Mouse (Mus musculus): ENCODE data around the gene Usb1. TPM values are rescaled to one million over a fixed set of nuclear protein-coding genes. Genes with fewer than 3 reads are reported as not detected.

Gene Usb1
- polyA plus RNA-seq, 1 experiment from 2014 or later: 35.7 TPM

DNA sequence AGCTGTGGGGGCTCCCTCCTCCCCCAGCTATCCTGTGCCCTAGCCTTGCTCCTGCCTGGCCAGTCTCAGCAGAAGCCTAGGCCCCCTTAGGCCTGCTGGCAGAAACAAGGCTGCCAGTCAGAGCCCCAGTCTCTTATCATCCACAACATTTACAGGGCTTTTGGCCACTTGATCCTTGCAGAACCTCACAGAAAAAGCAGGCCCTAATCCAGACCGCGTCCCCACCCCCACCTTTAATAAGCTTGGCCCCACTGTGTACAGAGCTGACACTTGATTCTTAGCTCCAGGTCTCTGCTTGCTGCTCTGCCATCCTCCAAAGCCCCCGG, 28.9 kb downstream of the Usb1 start:
- peaks cover 27% of the 10 kb centered on the region for H3K4me1 ChIP-seq (ENCODE audit: control insufficient read depth, insufficient read depth, low read depth, low read length)
- no peak overlapping the region for H3K4me2 ChIP-seq (ENCODE audit: low read length)
- no peak for ATAC-seq
- no peaks in the 10 kb centered on the region for H3K27me3 ChIP-seq (replicated peaks; ENCODE audit: control insufficient read depth, insufficient read depth, low read length)
- H3K4me3 ChIP-seq (ENCODE audit: low read length): no peak overlapping the region
- WGBS: 90% methylated on average over 3 of the region's 3 CpGs
- no peak overlapping the region for H3K9ac ChIP-seq (ENCODE audit: low read depth, low read length)
- H3K36me3 ChIP-seq (ENCODE audit: control insufficient read depth, insufficient read depth, low read length): no peaks in the 10 kb centered on the region
- no peaks in the 10 kb centered on the region for H3K9me3 ChIP-seq (ENCODE audit: control insufficient read depth, low read length)
- H3K27ac ChIP-seq (ENCODE audit: low read depth, low read length): no peak overlapping the region

DNA sequence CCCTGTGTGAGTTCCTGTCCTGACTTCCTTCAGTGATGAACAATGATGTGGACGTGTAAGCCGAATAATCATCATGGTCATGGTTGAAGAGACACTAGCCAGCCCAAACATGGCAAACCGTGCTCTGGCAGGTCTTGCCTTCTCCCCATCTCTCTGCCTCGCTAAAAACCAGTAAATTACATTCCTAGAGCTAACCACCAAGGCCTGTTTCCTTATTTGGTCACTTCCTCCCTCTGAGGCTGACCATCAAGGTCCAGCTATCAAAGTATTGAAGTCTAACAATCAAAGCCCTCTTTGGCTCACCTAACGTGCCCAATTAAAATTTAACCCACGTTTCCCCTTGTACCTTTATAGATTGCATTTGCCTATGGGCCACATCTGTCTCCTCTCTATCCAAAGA, 30.2 kb downstream of the Usb1 start:
- no peaks in the 10 kb centered on the region for H3K36me3 ChIP-seq (ENCODE audit: control insufficient read depth, insufficient read depth, low read length)
- H3K9me3 ChIP-seq (ENCODE audit: control insufficient read depth, low read length): no peaks in the 10 kb centered on the region
- no peak for ATAC-seq
- no peak overlapping the region for H3K4me2 ChIP-seq (ENCODE audit: low read length)
- WGBS: 70% methylated on average over 6 of the region's 6 CpGs
- H3K9ac ChIP-seq (ENCODE audit: low read depth, low read length): no peak overlapping the region
- H3K4me1 ChIP-seq (ENCODE audit: control insufficient read depth, insufficient read depth, low read depth, low read length): peaks cover 22% of the 10 kb centered on the region
- H3K27me3 ChIP-seq (replicated peaks; ENCODE audit: control insufficient read depth, insufficient read depth, low read length): no peaks in the 10 kb centered on the region
- H3K27ac ChIP-seq (ENCODE audit: low read depth, low read length): no peak overlapping the region
- H3K4me3 ChIP-seq (ENCODE audit: low read length): no peak overlapping the region

DNA sequence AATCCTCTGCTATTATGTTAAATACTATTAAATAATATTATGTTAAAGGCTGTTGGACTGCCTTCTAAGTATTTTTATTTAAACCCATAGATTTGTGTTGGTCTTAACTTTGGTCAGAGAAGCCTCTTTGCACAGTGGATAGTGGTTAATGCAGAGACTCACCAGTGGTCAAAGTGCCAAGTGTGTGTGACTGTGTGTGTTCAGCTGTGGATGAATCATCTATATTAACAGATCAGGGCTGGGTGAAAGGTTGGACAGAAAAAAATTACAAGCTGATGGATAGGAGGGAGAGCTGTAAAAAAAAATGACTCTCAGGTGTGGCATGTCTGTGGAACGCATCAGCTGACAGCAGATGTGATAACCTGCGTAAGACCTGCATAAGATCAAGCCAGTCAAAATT, 31.8 kb downstream of the Usb1 start:
- Histone ChIP-seq H3K9ac (ENCODE audit: low read depth, low read length) (no peak overlapping the region), H3K36me3 (ENCODE audit: control insufficient read depth, insufficient read depth, low read length) (peaks cover 7% of the 10 kb centered on the region; the same call in 1 of the 2 replicates), H3K4me1 (ENCODE audit: control insufficient read depth, insufficient read depth, low read depth, low read length) (peaks cover 18% of the 10 kb centered on the region), H3K27me3 (replicated peaks; ENCODE audit: control insufficient read depth, insufficient read depth, low read length) (no peaks in the 10 kb centered on the region), H3K4me2 (ENCODE audit: low read length) (no peak overlapping the region), H3K27ac (ENCODE audit: low read depth, low read length) (no peak overlapping the region), H3K4me3 (ENCODE audit: low read length) (no peak overlapping the region), H3K9me3 (ENCODE audit: control insufficient read depth, low read length) (no peaks in the 10 kb centered on the region)
- no peak for ATAC-seq
- 98% methylated on average over 2 of the region's 2 CpGs for WGBS

DNA sequence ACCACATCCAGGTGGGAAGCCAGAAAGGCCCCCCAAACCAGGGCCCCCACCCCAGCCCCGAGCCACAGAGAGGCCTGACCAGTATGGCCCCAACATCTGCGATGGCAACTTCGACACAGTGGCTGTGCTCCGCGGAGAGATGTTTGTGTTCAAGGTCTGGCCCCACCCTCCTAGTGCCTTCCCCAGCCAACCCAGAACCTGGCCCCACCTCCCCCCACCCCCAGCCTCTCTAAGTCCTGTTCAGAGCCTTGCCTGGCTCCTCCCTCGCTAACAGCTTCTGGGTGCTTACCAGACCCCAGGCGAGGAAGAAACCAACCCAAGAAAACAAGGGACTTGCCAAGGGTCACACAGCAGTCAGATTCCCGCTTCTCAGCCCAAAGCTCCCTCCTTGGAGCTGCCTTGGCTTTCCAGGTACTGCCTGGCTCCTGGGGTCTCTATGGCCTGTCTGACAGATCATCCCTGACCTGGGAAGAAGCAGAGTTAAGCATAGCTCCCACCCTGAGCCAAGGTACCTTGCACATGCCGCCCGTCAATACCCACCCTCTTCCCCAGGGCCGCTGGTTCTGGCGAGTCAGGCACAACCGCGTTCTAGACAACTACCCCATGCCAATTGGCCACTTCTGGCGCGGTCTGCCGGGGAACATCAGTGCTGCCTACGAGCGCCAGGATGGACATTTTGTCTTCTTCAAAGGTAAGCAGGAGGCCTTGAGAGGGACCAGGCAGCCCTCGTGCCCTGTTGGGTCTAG, 37.7 kb downstream of the Usb1 start:
- no peak overlapping the region for H3K9ac ChIP-seq (ENCODE audit: low read depth, low read length)
- no peaks in the 10 kb centered on the region for H3K27me3 ChIP-seq (replicated peaks; ENCODE audit: control insufficient read depth, insufficient read depth, low read length)
- H3K4me3 ChIP-seq (ENCODE audit: low read length): no peak overlapping the region
- no peak overlapping the region for H3K27ac ChIP-seq (ENCODE audit: low read depth, low read length)
- 60% methylated on average over 20 of the region's 20 CpGs for WGBS
- no peak overlapping the region for H3K4me2 ChIP-seq (ENCODE audit: low read length)
- no peaks in the 10 kb centered on the region for H3K4me1 ChIP-seq (ENCODE audit: control insufficient read depth, insufficient read depth, low read depth, low read length)
- ATAC-seq: no peak
- H3K36me3 ChIP-seq (ENCODE audit: control insufficient read depth, insufficient read depth, low read length): peaks cover 19% of the 10 kb centered on the region
- no peaks in the 10 kb centered on the region for H3K9me3 ChIP-seq (ENCODE audit: control insufficient read depth, low read length)

DNA sequence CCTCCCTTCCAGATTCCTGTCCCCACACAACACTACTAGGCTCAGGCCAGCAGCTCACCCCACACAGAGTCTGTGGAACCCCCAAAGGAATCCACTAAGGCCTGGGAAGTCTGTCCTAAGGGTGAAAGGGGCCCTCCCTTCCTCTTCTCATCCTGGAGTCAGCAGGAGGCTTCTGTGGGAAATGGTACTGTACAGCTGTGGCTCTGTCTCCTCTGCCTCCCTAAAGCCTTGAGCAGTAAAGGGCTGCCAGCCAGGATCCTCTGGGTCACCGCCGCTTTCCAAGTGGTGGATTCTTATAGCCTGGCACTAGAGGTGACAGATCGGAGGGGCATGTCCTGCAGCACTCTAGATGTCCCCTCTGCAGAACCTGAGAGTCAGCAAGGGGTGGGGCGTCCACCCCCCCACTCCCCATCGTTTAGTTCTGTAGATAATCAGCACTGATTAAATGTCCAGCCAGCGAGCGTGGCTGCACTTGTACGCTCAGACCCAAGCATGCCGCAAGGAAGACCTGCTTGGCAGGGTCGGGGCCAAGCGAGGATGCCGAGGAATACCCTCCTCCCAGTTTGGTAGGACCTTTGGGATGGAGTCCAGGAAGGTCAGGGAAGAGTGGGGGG, 41.4 kb downstream of the Usb1 start:
- H3K4me2 ChIP-seq (ENCODE audit: low read length): no peak overlapping the region
- no peaks in the 10 kb centered on the region for H3K27me3 ChIP-seq (replicated peaks; ENCODE audit: control insufficient read depth, insufficient read depth, low read length)
- no peaks in the 10 kb centered on the region for H3K4me1 ChIP-seq (ENCODE audit: control insufficient read depth, insufficient read depth, low read depth, low read length)
- no peak for ATAC-seq
- H3K36me3 ChIP-seq (ENCODE audit: control insufficient read depth, insufficient read depth, low read length): peaks cover 14% of the 10 kb centered on the region
- H3K9ac ChIP-seq (ENCODE audit: low read depth, low read length): no peak overlapping the region
- no peaks in the 10 kb centered on the region for H3K9me3 ChIP-seq (ENCODE audit: control insufficient read depth, low read length)
- WGBS: 77% methylated on average over 12 of the region's 12 CpGs
- no peak overlapping the region for H3K27ac ChIP-seq (ENCODE audit: low read depth, low read length)
- H3K4me3 ChIP-seq (ENCODE audit: low read length): no peak overlapping the region

DNA sequence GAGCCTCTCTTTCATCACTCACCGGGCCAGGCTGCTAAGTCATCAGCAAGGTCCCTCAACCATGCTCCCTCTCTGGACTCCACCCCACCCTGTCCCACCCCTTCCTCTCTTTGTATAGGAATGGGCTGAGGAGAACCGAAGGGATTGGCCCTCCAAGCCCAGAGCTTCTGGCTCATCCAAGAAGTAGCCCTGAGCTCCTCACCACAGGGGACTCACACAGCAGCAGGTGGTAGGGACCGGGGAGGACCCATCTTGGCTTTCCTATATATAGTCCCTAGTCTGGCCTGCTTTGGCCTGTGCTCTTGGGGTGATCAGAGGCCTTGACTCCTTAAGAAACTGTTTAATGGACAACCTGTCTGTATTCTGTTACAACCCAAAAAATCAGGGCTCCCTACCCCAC, 42.3 kb downstream of the Usb1 start:
- no peak overlapping the region for H3K4me3 ChIP-seq (ENCODE audit: low read length)
- ATAC-seq: no peak
- no peaks in the 10 kb centered on the region for H3K4me1 ChIP-seq (ENCODE audit: control insufficient read depth, insufficient read depth, low read depth, low read length)
- H3K4me2 ChIP-seq (ENCODE audit: low read length): no peak overlapping the region
- WGBS: 79% methylated on average over 3 of the region's 3 CpGs
- no peaks in the 10 kb centered on the region for H3K9me3 ChIP-seq (ENCODE audit: control insufficient read depth, low read length)
- peaks cover 12% of the 10 kb centered on the region for H3K36me3 ChIP-seq (ENCODE audit: control insufficient read depth, insufficient read depth, low read length)
- H3K27me3 ChIP-seq (replicated peaks; ENCODE audit: control insufficient read depth, insufficient read depth, low read length): no peaks in the 10 kb centered on the region
- H3K9ac ChIP-seq (ENCODE audit: low read depth, low read length): no peak overlapping the region
- no peak overlapping the region for H3K27ac ChIP-seq (ENCODE audit: low read depth, low read length)

DNA sequence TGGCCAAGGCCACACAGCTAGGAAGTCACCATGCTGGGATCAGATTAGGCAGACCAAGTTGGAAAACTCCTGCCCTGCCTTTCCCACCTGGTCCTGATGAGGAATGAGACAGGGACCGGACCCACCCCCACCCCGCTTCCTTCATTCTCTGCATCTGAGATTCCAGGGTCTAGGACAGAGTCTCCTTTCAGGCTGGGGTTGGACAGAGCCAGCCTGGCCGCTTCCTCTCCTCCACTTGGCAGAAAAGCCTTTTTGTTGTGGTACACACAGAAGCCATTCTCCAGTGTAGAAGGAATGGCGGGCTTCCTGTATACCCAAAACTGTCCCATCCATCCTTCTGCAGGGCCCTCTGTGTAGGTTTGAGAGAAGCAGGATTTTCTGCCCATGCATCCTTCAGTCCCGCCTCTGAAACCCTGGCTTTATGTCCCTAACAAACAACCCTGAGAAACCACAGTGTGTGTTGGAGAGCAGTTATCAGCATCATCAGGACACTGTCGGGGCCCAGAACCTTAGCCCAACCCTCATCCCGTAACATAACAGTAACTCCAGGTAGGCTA, 43.4 kb downstream of the Usb1 start:
- WGBS: 85% methylated on average over 7 of the region's 7 CpGs
- no peak overlapping the region for H3K9ac ChIP-seq (ENCODE audit: low read depth, low read length)
- peaks cover 11% of the 10 kb centered on the region for H3K36me3 ChIP-seq (ENCODE audit: control insufficient read depth, insufficient read depth, low read length)
- ATAC-seq: peak; percentile 63; the same call in 1 of the 2 replicates
- no peaks in the 10 kb centered on the region for H3K9me3 ChIP-seq (ENCODE audit: control insufficient read depth, low read length)
- H3K4me3 ChIP-seq (ENCODE audit: low read length): no peak overlapping the region
- no peak overlapping the region for H3K27ac ChIP-seq (ENCODE audit: low read depth, low read length)
- no peaks in the 10 kb centered on the region for H3K27me3 ChIP-seq (replicated peaks; ENCODE audit: control insufficient read depth, insufficient read depth, low read length)
- no peak overlapping the region for H3K4me2 ChIP-seq (ENCODE audit: low read length)
- H3K4me1 ChIP-seq (ENCODE audit: control insufficient read depth, insufficient read depth, low read depth, low read length): no peaks in the 10 kb centered on the region

DNA sequence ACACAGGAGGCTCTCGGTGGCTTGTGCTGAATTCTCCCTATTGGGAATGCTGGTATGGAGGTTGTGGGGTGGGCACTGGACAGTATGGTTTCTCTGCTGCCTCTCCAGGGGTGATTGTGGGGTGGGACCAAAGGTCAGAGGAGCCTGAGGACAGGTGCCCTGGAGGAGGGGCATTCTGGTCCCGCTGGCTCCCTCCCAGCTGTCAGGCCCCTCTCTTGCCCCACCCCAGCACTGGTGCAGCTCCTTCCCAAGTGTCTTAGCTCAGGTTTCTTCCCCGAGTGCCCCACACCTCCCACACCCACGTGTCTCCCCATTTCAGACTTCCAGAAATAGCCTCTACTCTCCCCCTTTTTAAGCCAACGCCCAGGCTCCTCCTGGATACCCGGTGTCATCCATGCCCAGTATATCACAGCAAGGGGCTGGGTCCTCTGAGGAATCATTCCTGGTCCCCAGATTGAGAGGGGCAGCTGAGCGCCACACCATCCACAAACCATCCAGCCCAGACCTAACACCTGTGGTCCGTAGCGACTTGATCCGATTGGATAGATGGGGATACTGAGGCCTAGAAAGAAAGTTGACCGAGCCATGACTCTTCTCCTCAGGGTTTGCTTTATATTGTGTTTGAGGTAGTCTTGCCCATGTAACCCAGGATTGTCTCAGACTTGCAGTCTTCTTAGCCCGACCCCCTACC, 44.4 kb downstream of the Usb1 start:
- H3K4me1 ChIP-seq (ENCODE audit: control insufficient read depth, insufficient read depth, low read depth, low read length): no peaks in the 10 kb centered on the region
- ATAC-seq: no peak
- H3K9me3 ChIP-seq (ENCODE audit: control insufficient read depth, low read length): no peaks in the 10 kb centered on the region
- H3K27me3 ChIP-seq (replicated peaks; ENCODE audit: control insufficient read depth, insufficient read depth, low read length): no peaks in the 10 kb centered on the region
- H3K4me3 ChIP-seq (ENCODE audit: low read length): no peak overlapping the region
- no peak overlapping the region for H3K4me2 ChIP-seq (ENCODE audit: low read length)
- no peak overlapping the region for H3K9ac ChIP-seq (ENCODE audit: low read depth, low read length)
- H3K36me3 ChIP-seq (ENCODE audit: control insufficient read depth, insufficient read depth, low read length): peaks cover 8% of the 10 kb centered on the region
- no peak overlapping the region for H3K27ac ChIP-seq (ENCODE audit: low read depth, low read length)
- WGBS: 87% methylated on average over 11 of the region's 12 CpGs

DNA sequence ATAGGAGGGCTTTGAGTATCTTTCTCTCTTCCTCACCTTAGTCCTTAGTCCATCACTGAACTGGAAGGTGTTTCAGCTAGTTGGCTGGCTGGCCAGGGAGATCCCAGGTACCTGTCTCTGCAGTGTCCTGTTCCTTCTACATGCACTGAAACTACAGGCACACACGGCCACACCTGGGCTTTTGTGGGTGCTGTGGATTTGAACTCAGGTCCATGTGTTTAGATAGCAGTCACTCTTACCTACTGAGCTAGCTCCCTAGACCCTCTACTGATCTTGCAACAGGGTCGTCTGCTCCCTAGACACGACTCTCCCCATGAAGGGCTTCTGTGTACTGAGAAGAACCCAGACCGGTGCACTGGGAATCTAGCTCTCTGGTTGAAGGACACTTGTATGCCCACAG, 45.0 kb downstream of the Usb1 start:
- peaks cover 6% of the 10 kb centered on the region for H3K36me3 ChIP-seq (ENCODE audit: control insufficient read depth, insufficient read depth, low read length)
- H3K4me2 ChIP-seq (ENCODE audit: low read length): no peak overlapping the region
- no peak overlapping the region for H3K9ac ChIP-seq (ENCODE audit: low read depth, low read length)
- no peak for ATAC-seq
- H3K4me3 ChIP-seq (ENCODE audit: low read length): no peak overlapping the region
- WGBS: 85% methylated on average over 4 of the region's 4 CpGs
- no peaks in the 10 kb centered on the region for H3K27me3 ChIP-seq (replicated peaks; ENCODE audit: control insufficient read depth, insufficient read depth, low read length)
- H3K27ac ChIP-seq (ENCODE audit: low read depth, low read length): no peak overlapping the region
- no peaks in the 10 kb centered on the region for H3K9me3 ChIP-seq (ENCODE audit: control insufficient read depth, low read length)
- H3K4me1 ChIP-seq (ENCODE audit: control insufficient read depth, insufficient read depth, low read depth, low read length): no peaks in the 10 kb centered on the region

Measured in hindbrain, embryonic 16.5 days (tissue).